Mouse (Mus musculus): ENCODE measurements at regions not wholly inside any gene's neighbourhood (a gene's known extent, or its start where the extent isn't known, plus 50 kb on each side); places are given as distances from the start of the nearest gene placed in this dataset.

- intact Hi-C loops (cut with DNase I): no loop called here
- DNase-seq: no peak
Observed at GRCm38 (mm10) chr17:64382894-64383293, 51.2 kb upstream of the Pja2 start.

- intact Hi-C loops (cut with DNase I): no loop called here
Observed at GRCm38 (mm10) chr17:64383600-64383999, 51.9 kb upstream of the Pja2 start.

GRCm38 (mm10) chr17:64390349-64390748, 58.6 kb upstream of the Pja2 start:
- intact Hi-C loops (cut with DNase I): no loop called here
- no peak for DNase-seq

More at GRCm38 (mm10) chr17:64383600-64383999, 51.9 kb upstream of the Pja2 start:
- no peak for DNase-seq

GRCm38 (mm10) chr17:64397254-64397897, 65.7 kb upstream of the Pja2 start:
- no peak for DNase-seq
- intact Hi-C loops (cut with DNase I): no loop called here

- intact Hi-C loops (cut with DNase I): no loop called here
Observed at GRCm38 (mm10) chr17:64398114-64398692, 66.5 kb upstream of the Pja2 start.

GRCm38 (mm10) chr17:64398708-64399107, 67.0 kb upstream of the Pja2 start:
- intact Hi-C loops (cut with DNase I): no loop called here
- no peak for DNase-seq

More at GRCm38 (mm10) chr17:64398114-64398692, 66.5 kb upstream of the Pja2 start:
- DNase-seq: no peak

GRCm38 (mm10) chr17:64406742-64407254, 75.1 kb upstream of the Pja2 start:
- intact Hi-C loops (cut with DNase I): no loop called here
- no peak for DNase-seq

- no peak for DNase-seq
- intact Hi-C loops (cut with DNase I): no loop called here
Observed at GRCm38 (mm10) chr17:64407255-64408011, 75.7 kb upstream of the Pja2 start.

- intact Hi-C loops (cut with DNase I): no loop called here
- no peak for DNase-seq
Observed at GRCm38 (mm10) chr17:64425811-64426210, 94.1 kb upstream of the Pja2 start.

GRCm38 (mm10) chr17:64426536-64426935, 94.8 kb upstream of the Pja2 start:
- intact Hi-C loops (cut with DNase I): no loop called here
- no peak for DNase-seq

GRCm38 (mm10) chr17:64439571-64439970, 107.9 kb upstream of the Pja2 start:
- intact Hi-C loops (cut with DNase I): no loop called here
- no peak for DNase-seq

GRCm38 (mm10) chr17:64454736-64455135, 123.0 kb upstream of the Pja2 start:
- no peak for DNase-seq
- intact Hi-C loops (cut with DNase I): no loop called here

GRCm38 (mm10) chr17:64466273-64466672, 134.3 kb upstream of the Man2a1 start:
- intact Hi-C loops (cut with DNase I): no loop called here
- no peak for DNase-seq

GRCm38 (mm10) chr17:64466746-64467145, 133.8 kb upstream of the Man2a1 start:
- intact Hi-C loops (cut with DNase I): no loop called here
- DNase-seq: no peak

GRCm38 (mm10) chr17:64467297-64467696, 133.2 kb upstream of the Man2a1 start:
- DNase-seq: no peak
- intact Hi-C loops (cut with DNase I): no loop called here

- no peak for DNase-seq
- intact Hi-C loops (cut with DNase I): no loop called here
Observed at GRCm38 (mm10) chr17:64469754-64470400, 130.7 kb upstream of the Man2a1 start.

GRCm38 (mm10) chr17:64480607-64481038, 119.9 kb upstream of the Man2a1 start:
- no peak for DNase-seq
- intact Hi-C loops (cut with DNase I): no loop called here

- intact Hi-C loops (cut with DNase I): no loop called here
- DNase-seq: no peak
Observed at GRCm38 (mm10) chr17:64484835-64485234, 115.7 kb upstream of the Man2a1 start.

- intact Hi-C loops (cut with DNase I): no loop called here
- no peak for DNase-seq
Observed at GRCm38 (mm10) chr17:64489769-64490335, 110.7 kb upstream of the Man2a1 start.

GRCm38 (mm10) chr17:64490664-64491063, 109.9 kb upstream of the Man2a1 start:
- no peak for DNase-seq
- intact Hi-C loops (cut with DNase I): no loop called here

GRCm38 (mm10) chr17:64491922-64492353, 108.6 kb upstream of the Man2a1 start:
- intact Hi-C loops (cut with DNase I): no loop called here
- no peak for DNase-seq
